Mouse (Mus musculus) forebrain, postnatal 0 days (tissue): ENCODE data around the gene Zbtb34. TPM values are rescaled to one million over a fixed set of nuclear protein-coding genes. Genes with fewer than 3 reads are reported as not detected.

Experiments
- ATAC-seq: fragments of 200-750 bp; cut with Nextera tagmentation; 2 replicates; pipeline ENCODE4 v1.8.0; 2017; ENCODE audit warnings: mild to moderate bottlenecking, moderate library complexity
- DNase-seq: peaks from one replicate; pipeline ENCODE4 v3.0.0-alpha.2; 2015
- H3K27ac ChIP-seq: fragments of 300-500 bp; sonication (generic); 2 replicates; pipeline ENCODE4 v1.5.1; 2014; ENCODE audit warnings: low read depth, mild to moderate bottlenecking, antibody characterized with exemption, low read length, moderate library complexity, mixed read lengths
- H3K27me3 ChIP-seq: fragments of 300-500 bp; sonication (generic); 2 replicates; pipeline ENCODE4 v1.6.1; 2014; ENCODE audit warnings: mild to moderate bottlenecking, low read length, mixed read lengths; ENCODE audit not compliant: insufficient read depth
- H3K36me3 ChIP-seq: fragments of 300-500 bp; sonication (generic); 2 replicates; pipeline ENCODE4 v1.6.1; 2014; ENCODE audit warnings: mild to moderate bottlenecking, moderate library complexity; ENCODE audit not compliant: insufficient read depth
- H3K4me1 ChIP-seq: fragments of 300-500 bp; sonication (generic); 2 replicates; pipeline ENCODE4 v1.6.1; 2014; ENCODE audit warnings: antibody characterized with exemption; ENCODE audit not compliant: insufficient read depth
- H3K4me2 ChIP-seq: fragments of 300-500 bp; sonication (generic); 2 replicates; pipeline ENCODE4 v1.6.1; 2014; ENCODE audit warnings: low read depth, mild to moderate bottlenecking, moderate library complexity
- H3K4me3 ChIP-seq: fragments of 300-500 bp; sonication (generic); 2 replicates; pipeline ENCODE4 v1.5.1; 2014; ENCODE audit warnings: low read depth, low read length, mixed read lengths
- H3K9ac ChIP-seq: fragments of 300-500 bp; sonication (generic); 2 replicates; pipeline ENCODE4 v1.6.1; 2014; ENCODE audit warnings: mild to moderate bottlenecking
- H3K9me3 ChIP-seq: fragments of 300-500 bp; sonication (generic); 2 replicates; pipeline ENCODE4 v1.6.1; 2016; ENCODE audit warnings: low read length
- CTCF ChIP-seq: sonication (generic); IDR thresholded peaks from 2 replicates; pipeline ENCODE4 v1.5.1; 2016; ENCODE audit warnings: antibody characterized with exemption, control low read depth, low read depth
- WGBS: fragments of 180-500 bp; shearing (Covaris S2); extraction: QIAGEN DNeasy Blood & Tissue Kit; methylation state at CpG from one replicate; pipeline ENCODE4 v1.1.7; 2014; 5-methylcytosine and 5-hydroxymethylcytosine counted together
- polyA plus RNA-seq: library from polyadenylated mRNA; unstranded; fragments of >200 nt; fragmentation: Nextera tagmentation; extraction: Ambion mirVana; gene quantifications from 2 replicates; pipeline ENCODE4 v1.2.1, GENCODE M21; 2015
- total RNA-seq: library from RNA; depleted of rRNA; stranded (reverse); fragments of >200 nt; gene quantifications from 2 replicates; pipeline ENCODE4 v1.2.3, GENCODE M21; 2014

Gene Zbtb34
- total and polyA plus RNA-seq, 2 experiments from 2014 or later = 4.5 to 24.1 TPM

- WGBS = 34% methylated on average over 11 of the region's 11 CpGs
- H3K4me3 ChIP-seq = no peak overlapping the region
- H3K4me2 ChIP-seq = no peak overlapping the region
- H3K9me3 ChIP-seq = no peaks in the 10 kb centered on the region
- peaks cover 14% of the 10 kb centered on the region for H3K4me1 ChIP-seq
- H3K27ac ChIP-seq = no peak overlapping the region
- no peaks in the 10 kb centered on the region for H3K36me3 ChIP-seq
- H3K9ac ChIP-seq = no peak overlapping the region
- ATAC-seq (no peak), DNase-seq (no peak)
- TF ChIP-seq CTCF = no peak
- H3K27me3 ChIP-seq = 0 out of 2 replicates have a peak, but pooled peaks cover 5% of the 10 kb centered on the region
Observed at GRCm38 (mm10) chr2:33437184-33437583, 6.1 kb upstream of the Zbtb34 start.

DNA sequence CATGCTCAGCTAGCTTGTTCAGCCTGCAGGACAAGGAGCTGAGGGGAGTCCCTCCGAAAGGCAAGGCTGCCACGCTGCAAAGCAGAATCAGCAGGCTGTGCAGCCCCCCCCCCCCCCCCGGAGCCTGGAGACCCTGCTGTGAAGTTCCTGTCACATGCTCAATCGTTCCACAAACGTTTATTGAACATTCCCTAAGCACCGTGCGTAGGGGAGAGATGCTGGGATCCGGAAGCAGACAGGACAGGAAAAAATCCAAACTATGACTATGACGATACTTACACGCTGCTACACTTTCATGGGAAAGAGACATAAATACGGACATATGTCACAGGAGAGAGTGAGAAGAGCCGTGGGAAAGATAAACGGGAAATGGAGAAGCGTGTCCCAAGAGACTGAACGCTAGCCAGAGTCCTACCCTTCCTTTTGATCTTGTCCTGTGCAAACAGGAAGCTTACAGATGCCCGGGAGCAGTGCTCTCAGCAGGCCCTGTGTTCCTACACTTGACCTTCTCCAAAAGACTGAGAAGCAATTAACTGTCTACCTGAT is 5.0 kb upstream of the Zbtb34 start:
- no peak overlapping the region for H3K4me3 ChIP-seq
- H3K4me1 ChIP-seq = peaks cover 14% of the 10 kb centered on the region
- 9% methylated on average over 16 of the region's 16 CpGs for WGBS
- H3K9ac ChIP-seq = peak overlapping the region; percentile 25; the same call in 1 of the 2 replicates
- H3K4me2 ChIP-seq = peak overlapping the region; percentile 33
- peak; percentile 52 for DNase-seq
- TF ChIP-seq CTCF = no peak
- no peaks in the 10 kb centered on the region for H3K36me3 ChIP-seq
- H3K27ac ChIP-seq = no peak overlapping the region
- H3K9me3 ChIP-seq = no peaks in the 10 kb centered on the region
- ATAC-seq = peak; percentile 47; the same call in 1 of the 2 replicates
- H3K27me3 ChIP-seq = 0 out of 2 replicates have a peak, but pooled peaks cover 5% of the 10 kb centered on the region

DNA sequence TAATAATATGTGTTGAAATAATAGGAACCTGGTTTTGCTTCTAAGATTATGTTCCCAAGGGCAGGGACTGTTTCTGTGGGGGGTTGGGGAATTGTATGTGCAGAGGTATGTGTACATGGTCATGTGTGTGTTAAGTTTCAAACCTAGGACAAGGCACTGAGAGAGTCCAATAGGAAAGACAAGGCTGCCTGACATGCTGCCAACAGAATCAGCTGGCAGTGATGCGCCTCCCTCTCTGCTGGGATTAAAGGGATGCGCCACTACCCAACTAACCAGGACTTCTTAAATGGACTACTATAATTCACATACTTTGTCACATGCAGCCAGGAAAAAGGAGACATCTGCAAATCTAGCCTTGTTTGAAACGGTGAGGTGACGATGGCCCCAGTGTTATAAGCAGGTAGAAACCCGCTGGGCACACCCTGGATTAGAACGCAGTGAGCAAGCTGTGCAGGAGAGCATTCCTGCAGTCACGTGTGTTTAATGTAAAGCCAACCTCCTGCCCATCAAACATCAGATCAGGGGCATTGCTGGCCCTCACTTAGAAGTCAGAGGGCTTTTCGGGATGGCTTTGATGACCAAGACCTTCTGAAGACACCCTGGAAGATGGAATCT is 4.0 kb upstream of the Zbtb34 start:
- H3K4me2 ChIP-seq = no peak overlapping the region
- H3K4me1 ChIP-seq = peaks cover 15% of the 10 kb centered on the region
- 43% methylated on average over 8 of the region's 8 CpGs for WGBS

DNA sequence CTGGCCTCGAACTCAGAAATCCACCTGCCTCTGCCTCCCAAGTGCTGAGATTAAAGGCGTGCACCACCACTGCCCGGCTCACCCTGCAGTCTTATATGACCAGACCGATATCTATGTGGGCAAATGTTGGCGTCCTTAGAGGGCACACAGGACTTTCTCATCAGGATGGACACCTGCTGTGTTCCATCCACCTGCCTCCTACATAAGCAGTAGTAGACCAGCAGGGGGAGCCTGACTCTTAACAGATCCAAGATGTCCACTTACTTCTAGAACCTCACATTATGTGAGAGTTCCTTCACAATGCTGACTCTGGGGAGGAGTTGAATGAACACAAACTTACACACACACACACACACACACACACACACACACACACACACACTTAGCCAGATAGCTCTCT is 1.8 kb upstream of the Zbtb34 start:
- Histone ChIP-seq H3K4me3 (no peak overlapping the region), H3K9me3 (no peaks in the 10 kb centered on the region), H3K4me2 (no peak overlapping the region), H3K36me3 (no peaks in the 10 kb centered on the region), H3K27me3 (no peaks in the 10 kb centered on the region), H3K9ac (no peak overlapping the region), H3K27ac (no peak overlapping the region), H3K4me1 (peaks cover 24% of the 10 kb centered on the region)
- peak; percentile 65 for TF ChIP-seq CTCF
- WGBS = 58% methylated on average over 5 of the region's 5 CpGs
- no peak for ATAC-seq
- peak; percentile 47 for DNase-seq

More for the DNA sequence above, 4.0 kb upstream of the Zbtb34 start:
- no peak for TF ChIP-seq CTCF
- ATAC-seq (no peak), DNase-seq (no peak)
- H3K27ac ChIP-seq = no peak overlapping the region
- no peak overlapping the region for H3K9ac ChIP-seq
- no peaks in the 10 kb centered on the region for H3K9me3 ChIP-seq
- H3K36me3 ChIP-seq = no peaks in the 10 kb centered on the region
- H3K27me3 ChIP-seq = 0 out of 2 replicates have a peak, but pooled peaks cover 5% of the 10 kb centered on the region
- no peak overlapping the region for H3K4me3 ChIP-seq

DNA sequence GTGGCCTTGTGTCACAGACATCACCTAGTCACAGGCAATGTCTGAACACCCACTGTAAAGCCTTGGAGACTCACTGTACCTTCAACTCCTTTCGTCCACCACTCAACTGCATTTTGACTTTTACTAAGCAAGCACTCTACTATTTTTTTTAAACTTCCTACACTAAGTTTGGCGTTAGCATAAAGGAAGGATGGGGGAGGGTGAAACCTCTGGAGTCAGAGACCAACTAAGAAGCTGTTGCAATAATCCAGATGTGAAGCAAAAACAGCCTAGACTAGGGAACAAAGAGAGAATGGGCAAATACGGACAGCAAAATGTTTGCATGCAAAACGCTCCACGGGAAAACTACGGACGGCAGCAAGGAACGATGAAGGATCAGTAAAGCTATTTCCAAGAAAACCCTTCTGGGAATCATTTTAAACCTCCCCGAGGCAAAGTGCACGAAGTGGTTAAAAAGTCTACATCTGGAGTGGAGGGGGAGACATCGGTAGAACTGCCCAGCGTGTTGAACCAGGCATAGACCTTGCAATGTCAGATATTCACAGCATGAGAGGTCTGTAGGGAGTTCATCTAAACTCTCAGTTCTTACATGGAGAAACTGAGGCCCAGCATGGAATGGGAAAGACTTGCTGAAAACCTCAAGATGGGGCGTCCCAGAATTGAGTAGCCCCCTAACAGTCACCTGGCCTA is 898 bp downstream of the Zbtb34 start:
- no peak for TF ChIP-seq CTCF
- H3K4me1 ChIP-seq = peaks cover 21% of the 10 kb centered on the region
- no peaks in the 10 kb centered on the region for H3K36me3 ChIP-seq
- H3K27ac ChIP-seq = peak overlapping the region; percentile 46; the same call in 1 of the 2 replicates
- no peak for ATAC-seq
- WGBS = 7% methylated on average over 13 of the region's 13 CpGs
- H3K4me2 ChIP-seq = peak overlapping the region; percentile 85
- DNase-seq = no peak
- H3K9me3 ChIP-seq = no peaks in the 10 kb centered on the region
- H3K9ac ChIP-seq = peak overlapping the region; percentile 78
- peak overlapping the region; percentile 80 for H3K4me3 ChIP-seq
- H3K27me3 ChIP-seq = no peaks in the 10 kb centered on the region

GRCm38 (mm10) chr2:33429339-33429738 is 1.8 kb downstream of the Zbtb34 start:
- H3K9me3 ChIP-seq = no peaks in the 10 kb centered on the region
- H3K27ac ChIP-seq = no peak overlapping the region
- no peak for DNase-seq
- H3K4me3 ChIP-seq = peak overlapping the region; percentile 80
- H3K9ac ChIP-seq = 0 out of 2 replicates have a peak overlapping the region, but pooled peaks have one; percentile 14
- ATAC-seq = no peak
- H3K4me1 ChIP-seq = 0 out of 2 replicates have a peak, but pooled peaks cover 19% of the 10 kb centered on the region
- H3K4me2 ChIP-seq = peak overlapping the region; percentile 85
- TF ChIP-seq CTCF = no peak
- 41% methylated on average over 6 of the region's 6 CpGs for WGBS
- no peaks in the 10 kb centered on the region for H3K27me3 ChIP-seq
- no peaks in the 10 kb centered on the region for H3K36me3 ChIP-seq
